Mouse (Mus musculus): ENCODE measurements around the gene Dok3.

The Dok3 gene

GRCm38 (mm10) chr13:55474621-55475069 lies 54.5 kb downstream of the Dok3 start:
- DNase-seq: peak; percentile 47

- no peak for DNase-seq
Observed at GRCm38 (mm10) chr13:55473961-55474360, 55.1 kb downstream of the Dok3 start.
